Mouse (Mus musculus) adrenal gland, adult 18-20 months (tissue): ENCODE data around the gene Rhd. TPM values are rescaled to one million over a fixed set of nuclear protein-coding genes. Genes with fewer than 3 reads are reported as not detected.
A peak's percentile ranks its signal among the peaks of the same experiment; 100 is the strongest.

ENCODE experiments used
- DNase-seq, 2 experiments: peaks; one replicate each; pipeline ENCODE4 v3.0.0; 2021 to 2022; ENCODE audit warnings: low spot score in 2 of 2
- total RNA-seq, 2 experiments: library from RNA; stranded (reverse); gene quantifications; 1 replicate in 1 of 2; 2 replicates in 1 of 2; pipeline ENCODE4 v1.2.3; 2021

Rhd gene
- total RNA-seq, 2 experiments from 2014 or later, result 0.46 TPM; not detected in 1

DNA sequence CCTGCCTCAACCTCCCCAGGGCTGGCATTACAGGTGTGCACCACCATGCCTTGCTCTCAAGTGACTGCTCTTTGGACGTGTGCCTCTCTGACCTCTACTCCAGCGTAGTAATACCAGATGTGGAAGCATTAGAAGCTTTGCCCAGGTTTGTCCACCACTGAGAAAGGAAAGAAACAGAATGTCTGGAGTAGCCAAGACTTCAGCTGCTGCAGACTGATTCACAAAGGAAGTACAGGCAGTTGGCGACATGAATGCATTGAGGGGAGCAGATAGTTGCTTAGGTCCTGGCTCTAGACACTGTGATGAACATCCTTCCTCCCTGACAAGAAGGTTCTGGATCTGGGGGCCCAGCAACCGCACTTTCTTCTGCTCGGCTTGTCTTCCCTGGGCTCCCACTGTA, 8.3 kb upstream of the Rhd start:
- no peak for DNase-seq

DNA sequence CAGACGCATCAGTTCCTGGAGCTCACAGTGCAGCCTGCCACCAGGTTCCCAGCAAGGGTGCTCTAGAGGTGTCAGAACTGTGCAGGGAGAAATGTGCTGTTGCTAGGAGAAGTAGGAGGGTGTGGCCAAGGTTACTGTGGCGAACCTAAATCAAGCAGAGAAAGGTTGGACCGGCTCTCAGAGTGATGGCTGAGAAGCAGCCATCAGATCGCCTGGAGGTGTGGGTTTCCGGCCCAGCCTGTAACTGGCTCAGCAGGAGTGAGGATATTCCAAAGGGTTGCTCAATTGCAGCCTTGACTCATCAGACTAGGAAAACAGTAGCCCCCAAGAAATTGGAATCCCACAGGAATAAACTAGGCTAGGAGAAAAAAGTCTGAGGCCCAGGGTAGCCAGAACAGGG, 7.8 kb upstream of the Rhd start:
- DNase-seq, result no peak

DNA sequence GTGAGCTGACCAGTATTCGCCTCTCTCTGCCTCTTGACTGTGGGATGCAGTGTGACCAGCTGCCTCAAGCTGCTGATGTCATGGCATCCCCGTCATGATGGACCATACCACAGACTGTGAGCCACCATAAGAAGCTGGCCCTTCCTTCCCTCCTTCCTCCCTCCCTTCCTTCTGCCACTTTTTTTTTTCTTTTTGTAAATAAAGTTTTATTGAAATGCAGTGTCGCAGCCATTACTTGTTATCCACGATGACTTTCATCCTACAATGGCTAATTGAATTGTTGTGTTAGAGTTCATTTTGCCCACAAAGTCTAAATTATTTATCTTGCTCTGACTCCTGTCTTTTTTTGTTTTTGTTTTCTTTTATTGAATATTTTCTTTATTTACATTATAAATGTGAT, 5.8 kb upstream of the Rhd start:
- DNase-seq, result no peak

DNA sequence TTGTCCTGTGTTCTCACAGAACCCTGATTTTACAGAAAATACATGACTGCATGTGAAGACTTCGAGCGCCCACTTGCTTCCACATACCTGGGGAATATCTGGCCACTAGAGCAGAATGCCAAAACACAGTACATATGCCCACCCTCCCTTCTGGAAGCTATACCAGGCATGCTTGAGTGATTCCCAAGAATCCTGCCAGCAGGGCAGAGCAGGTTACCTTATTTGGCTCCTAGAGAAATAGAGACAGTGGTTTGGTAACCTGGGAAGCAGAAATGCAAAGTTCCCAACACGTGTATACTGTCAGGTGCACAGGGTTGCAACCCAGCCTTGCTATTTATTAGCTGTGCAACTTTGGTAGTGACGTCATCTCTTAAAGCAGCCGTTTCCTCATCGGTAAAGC, 2.5 kb upstream of the Rhd start:
- no peak for DNase-seq

DNA sequence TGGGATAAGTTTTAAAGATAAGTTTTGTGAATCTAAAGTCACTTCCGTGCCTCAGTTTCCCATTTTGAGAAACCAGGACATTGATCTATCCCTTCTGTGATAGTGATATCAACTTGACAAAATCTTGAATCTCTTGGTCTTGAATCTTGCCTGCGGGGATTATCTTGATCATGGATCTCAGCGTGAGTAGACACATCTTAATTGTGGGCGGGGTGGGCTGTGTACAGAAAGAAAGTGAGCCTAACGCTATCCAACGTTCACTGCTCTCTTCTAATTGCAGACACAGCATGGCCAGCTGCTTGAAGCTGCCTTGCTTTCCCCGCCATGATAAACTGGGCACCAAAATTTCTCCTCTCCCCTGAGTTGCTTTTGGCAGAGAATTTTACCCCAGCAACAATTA, 1.3 kb upstream of the Rhd start:
- no peak for DNase-seq

DNA sequence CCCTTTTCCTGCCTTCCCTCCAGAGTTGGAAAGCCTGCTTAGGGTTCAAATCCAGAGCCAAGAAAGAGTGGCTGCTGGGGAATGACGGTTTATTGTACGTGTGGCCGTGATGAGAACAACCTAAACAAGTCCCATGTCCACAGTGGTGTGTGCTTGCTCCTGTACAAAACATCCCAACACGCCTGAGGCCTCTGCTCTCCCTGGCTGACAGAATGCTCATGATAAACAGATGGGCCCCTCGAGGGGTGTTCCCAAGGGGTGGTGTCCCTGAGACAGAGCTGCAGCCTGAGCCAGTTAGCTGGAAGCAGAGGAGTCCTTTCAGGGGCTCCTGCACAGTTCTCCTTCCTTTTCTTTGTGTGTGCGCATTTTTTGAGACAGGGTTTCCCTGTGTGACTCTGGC, 1.0 kb downstream of the Rhd start:
- no peak for DNase-seq

DNA sequence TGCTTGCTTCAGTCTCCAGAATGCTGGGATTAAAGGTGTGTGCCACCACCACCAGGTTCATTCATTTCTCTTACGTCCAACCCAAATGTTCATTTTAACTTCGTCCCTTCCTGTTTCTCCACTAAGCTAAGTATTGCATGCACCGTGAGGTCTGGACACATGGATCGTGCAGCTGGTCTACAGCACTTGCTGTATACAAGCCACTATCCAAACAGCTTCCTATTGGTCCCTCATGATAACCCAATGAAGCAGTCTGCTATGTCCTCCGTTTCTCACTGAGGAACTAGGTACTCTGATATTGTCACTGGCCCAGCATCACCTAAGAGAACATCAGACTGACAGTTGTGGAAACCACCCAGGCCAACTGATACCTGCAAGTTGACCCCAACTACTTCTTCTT, 1.5 kb downstream of the Rhd start:
- DNase-seq, result no peak

DNA sequence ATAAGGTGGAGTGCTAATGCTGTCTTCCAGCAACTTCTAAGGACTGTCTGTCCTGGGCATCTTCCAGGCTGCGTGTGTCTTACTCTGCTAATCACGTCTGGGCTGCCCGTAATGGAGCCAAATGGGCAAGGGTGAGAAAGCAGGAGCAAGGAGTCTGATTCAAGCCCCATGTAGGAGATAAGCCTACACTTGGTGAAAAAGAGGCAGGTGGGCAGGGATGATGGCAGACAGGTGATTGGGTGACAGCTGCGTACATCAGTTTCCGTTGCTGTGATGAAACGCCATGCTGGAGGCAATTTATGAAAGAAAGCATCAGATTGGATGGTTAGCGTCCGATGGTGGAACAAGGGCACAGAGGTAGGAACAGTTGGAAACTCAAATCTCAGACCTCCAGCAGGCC, 2.9 kb downstream of the Rhd start:
- DNase-seq, result no peak

DNA sequence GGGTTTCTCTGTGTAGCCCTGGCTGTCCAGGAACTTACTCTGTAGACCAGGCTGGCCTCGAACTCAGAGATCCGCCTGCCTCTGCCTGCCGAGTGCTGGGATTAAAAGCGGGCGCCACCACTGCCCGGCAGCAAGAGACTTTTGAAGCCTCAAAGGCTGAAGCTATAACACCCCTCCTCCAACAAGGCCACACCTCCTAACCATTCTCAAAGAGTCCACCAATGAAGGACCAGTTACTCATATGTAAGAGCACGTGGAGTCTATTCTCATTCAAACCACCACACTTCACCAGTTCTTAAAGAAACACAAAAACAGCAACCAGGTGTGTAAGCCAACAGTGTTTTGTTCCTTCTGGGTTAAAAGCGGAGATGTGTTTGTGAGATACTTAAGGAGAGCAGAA, 3.3 kb downstream of the Rhd start:
- DNase-seq, result no peak

DNA sequence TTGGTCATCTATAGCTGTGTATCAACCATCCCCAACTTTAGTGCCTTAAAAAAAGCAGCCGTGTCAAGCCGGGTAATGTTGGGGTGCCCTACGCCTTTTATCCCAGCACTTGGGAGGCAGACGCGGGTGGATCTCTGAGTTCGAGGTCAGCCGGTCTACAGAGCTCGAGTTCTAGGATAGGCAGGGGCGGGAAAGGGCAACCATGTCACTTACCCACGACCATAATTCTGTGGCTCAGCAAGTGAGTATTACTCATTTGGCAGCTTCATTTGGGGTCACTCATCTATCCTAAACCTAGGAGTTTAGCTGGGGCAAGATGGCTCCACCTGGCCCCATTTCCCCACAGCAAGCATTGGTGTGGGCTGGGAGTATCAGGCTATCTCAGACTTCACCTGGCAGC, 3.7 kb downstream of the Rhd start:
- DNase-seq, result no peak

DNA sequence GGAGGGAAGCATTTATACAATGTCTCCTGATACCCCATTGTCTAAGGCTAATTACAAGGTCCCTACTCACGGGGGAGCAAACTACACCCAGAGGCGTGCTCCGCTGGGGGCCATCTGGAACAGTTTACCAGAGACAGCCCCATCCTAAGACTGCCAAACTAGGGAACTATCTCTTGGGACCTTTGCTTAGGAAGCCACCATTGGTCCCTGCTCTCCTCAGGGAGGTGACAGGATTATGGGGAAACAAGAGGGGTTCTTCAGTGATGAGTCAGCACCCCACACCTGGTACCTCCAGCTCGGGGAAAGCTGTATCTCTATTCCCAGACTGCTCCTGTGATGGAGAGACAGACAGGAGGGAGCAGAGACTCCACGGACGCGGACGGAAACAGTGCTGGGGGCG, 4.2 kb downstream of the Rhd start:
- no peak for DNase-seq

DNA sequence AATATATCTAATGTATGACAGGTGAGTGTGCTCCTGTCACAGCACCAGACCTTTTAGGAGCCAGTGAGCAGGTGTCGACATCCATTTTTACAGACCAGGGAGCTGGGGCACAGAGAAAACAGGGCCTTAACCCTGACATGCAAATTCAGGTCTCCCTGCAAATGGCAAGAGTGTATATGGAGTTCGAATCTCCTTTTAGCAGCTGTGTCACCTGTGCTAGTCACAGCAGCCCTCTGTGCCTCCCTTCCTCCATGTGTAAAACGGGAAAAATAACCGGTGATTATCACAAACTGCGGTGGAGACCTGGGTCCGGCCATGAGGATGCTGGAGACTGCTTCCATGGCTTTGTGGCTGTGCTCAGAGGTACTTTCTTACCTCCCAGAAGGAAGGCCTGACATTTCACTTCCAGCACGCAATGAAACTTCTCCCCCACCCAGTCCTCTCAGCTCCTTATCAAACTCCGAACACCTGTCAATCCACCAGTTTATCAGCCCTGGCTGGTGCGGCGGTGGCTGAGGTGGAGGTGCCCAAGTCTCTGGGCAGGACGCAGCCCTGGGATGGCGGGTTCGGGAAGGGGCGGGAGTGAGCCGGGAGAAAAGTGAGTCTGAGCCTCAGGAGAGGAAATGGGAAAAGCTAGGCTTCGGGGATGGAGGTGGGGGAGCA, 4.9 kb downstream of the Rhd start:
- no peak for DNase-seq

DNA sequence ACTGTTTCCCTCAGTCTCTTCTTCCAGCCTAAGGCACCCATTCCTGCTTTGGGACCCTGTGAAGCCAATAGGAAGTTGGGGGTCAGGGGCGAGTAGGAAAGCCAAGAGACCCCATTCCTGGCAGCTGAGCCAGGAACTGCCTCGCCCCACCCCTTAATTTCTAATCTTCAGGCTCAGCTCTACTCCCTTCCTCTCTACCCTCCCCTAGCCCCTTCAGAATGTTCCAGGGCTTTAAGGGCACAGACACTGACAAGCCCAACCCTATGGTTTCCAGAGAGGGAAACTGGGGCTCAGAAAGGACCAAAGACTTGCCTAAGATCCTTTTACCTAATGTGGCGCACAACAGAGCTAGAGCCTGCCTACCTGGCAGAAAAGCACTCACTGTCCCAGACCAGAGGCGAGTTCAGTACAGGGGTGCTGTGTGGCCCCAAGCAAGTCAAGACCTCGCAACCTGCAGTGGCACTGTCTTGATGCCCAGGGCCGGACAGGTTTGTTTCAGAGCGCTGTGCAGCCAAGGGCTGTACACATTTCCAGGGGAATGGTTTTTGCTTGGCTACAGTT, 5.6 kb downstream of the Rhd start:
- no peak for DNase-seq

DNA sequence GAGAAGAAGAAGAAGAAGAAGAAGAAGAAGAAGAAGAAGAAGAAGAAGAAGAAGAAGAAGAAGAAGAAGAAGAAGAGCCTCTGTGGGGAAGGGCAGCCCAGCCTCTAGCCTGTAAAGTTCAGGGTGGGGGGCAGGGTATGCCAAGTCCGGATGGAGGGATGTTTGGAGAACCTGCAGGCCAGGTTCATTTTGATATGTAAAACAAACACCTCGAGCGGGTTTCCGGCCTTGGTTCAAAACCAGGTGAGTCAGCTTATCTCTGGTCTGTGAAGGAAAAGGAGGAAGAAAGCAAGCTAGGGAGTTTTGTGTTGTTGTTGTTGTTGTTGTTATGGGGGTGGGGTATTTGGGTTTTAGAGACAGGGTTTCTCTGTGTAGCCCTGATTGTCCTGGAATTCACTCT, 7.1 kb downstream of the Rhd start:
- no peak for DNase-seq

DNA sequence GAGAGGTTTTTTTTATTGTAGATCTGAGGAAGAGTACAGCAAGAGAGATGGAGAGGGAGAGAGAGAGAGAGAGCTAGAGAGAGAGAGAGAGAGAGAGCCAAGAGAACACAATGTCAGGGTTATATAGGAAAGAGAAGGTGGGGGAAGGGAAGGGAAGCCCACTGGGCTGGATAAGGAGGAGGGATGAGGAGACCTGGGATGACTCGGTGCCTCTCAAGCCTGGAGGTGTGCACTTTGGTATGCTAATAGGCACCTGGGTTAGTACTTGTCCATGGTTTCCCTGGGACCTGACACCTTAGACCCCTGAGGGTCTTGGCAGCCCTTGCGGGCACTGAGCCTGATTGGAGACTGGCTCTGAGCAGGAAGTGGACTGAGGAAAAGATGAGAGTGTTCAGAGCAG, 7.6 kb downstream of the Rhd start:
- no peak for DNase-seq

DNA sequence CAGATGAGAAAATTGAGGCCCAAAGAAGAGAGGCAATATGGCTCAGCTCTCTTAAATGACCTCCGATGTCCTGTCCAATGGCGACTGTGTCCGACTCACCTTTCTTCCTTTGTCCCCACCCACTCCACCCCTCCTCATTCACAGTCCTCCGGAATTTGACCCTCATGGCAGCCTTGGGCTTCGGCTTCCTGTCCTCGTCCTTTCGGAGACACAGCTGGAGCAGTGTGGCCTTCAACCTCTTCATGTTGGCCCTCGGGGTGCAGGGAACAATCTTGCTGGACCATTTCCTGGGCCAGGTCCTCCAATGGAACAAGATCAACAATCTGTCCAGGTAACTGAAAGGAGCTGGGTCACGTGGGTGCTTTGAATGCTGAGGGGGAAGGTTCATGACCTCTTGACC, 11.8 kb downstream of the Rhd start:
- DNase-seq, result no peak

DNA sequence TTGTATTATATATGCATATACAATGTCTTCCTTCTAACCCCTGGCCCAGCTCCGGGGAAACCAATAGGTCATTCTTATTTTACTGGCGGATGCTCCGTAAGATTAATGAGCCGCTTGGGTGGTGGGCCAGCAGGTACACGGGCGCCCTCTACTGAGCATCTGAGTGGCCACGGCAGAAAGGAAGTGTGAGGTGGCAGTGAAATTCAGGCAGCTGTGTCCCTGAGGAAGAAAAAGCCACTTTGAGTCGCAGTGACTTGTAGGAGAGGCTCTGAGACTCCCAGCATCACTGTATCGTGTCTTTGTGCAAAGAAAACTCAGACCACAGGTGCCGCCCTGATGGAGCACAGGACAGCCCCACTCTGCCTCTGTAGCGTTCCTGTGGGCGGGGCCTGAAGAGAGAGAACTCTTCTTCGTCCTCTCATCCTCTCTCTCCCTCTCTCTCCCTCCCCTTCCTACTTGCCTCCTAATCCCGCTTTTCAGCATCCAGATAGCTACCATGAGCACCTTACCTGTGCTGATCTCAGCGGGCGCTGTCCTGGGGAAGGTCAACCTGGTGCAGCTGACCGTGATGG, 15.2 kb downstream of the Rhd start:
- peak; percentile 61 to 69 for DNase-seq

DNA sequence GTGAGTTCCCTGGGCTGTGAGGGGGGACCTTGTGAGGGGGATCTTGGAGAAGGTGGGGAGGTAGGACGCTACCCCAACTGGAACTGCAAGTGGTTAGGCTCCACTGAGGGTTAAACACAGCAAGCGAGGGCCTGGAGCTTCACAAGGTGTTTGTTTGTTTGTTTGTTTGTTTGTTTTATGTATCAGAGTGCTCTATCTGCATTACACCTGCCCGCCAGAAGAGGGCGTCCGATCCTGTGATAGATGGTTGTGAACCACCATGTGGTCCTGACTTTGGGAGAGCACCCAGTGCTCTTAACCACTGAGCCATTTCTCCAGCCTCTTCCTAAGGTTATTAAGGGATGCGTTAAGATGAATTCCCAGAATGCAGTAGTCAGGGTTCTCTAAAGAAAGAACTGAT, 15.7 kb downstream of the Rhd start:
- peak in 1 of 2 experiments; percentile 31 for DNase-seq

DNA sequence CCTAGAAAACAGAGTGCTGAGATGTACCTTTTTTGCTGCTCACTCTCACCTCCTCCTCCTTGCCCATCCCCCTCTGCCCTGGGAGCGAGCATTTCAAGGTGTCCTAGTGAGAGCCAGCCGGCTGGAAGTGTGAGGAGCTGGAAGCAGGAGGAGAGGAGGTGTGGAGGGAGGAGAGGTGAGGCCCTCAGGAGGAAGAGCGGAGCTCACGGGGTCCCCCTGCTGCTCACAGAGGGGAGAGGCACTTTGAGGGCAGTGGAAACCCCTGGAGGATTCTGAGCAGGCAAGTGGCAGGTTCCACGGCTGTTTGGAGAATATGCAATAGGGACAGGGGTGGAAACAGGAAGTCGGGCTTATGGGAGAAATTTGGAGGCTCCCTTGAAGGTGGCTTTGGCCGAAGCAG, 18.9 kb downstream of the Rhd start:
- DNase-seq, result peak; percentile 26 to 45

DNA sequence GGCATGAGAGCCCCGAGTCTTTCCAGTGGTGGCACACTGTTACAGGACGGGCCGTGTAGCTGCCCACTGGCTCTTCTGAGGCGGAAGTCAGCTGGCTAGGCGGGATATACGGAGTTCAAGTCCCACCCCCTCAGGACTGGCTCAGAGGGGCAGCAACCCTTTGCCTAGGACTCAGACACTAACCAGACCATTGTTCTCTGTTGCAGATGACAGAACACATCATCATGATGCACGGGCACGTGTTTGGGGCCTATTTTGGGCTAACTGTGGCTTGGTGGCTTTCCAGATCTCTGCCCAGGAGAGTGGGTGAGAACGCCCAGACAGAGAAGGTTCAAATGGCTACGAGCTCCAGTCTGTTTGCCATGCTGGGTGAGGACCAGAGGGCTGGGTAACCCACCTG, 19.5 kb downstream of the Rhd start:
- DNase-seq, result no peak

DNA sequence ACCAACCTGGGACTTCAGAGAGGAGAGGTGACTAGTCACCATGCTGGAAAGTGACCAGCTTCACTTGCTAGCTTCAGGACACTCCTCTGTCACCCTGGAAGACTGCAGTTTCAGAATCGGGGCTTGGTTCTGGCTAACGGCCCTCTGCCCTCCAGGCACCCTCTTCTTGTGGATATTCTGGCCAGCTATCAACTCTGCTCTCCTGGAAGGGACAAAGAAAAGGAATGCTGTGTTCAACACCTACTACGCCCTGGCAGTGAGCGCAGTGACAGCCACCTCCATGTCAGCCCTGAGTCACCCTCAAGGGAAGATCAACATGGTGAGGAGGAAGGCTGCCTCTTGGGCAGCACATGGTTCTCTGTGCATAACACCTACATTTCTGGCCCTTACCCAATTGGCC, 20.0 kb downstream of the Rhd start:
- DNase-seq, result no peak

DNA sequence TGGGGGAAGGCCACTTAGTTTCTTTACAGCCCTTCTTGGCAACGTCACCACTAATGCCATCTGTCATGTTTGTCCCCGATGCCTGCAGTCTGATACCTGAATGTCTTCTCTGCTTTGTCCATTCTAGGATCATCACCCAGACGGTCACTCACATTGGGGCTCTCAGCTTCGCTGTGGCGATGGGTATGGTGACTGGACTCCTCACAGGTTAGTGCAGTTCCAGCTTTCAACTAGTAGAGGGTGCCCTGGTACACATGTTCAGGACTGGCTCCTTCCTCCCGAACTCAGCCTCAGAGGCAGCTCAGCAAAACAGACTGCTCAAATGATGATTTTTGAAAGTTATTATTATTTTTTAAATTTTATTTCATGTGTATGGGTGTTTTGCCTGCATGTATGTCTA, 27.8 kb downstream of the Rhd start:
- DNase-seq, result peak; percentile 49 to 54

DNA sequence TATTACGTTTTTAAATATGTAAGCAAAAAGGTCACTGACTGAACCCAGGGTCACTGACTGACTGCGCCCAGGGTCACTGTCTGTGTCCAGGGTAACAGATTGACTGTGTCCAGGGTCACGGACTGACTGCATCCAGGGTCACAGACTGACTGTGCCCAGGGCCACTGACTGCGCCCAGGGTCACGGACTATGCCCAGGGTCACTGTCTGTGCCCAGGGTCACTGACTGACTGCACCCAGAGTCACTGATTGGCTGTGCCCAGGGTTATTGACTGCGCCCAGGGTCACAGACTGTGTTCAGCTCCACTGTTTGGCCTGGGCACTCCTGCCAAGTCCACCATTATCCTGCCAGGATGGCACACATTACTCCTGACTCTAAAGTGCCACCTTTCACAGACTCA, 32.9 kb downstream of the Rhd start:
- peak in 1 of 2 experiments; percentile 48 for DNase-seq
